Mouse (Mus musculus) thymus, adult 2 months (tissue): ENCODE measurements around the gene Qars. TPM values are rescaled to one million over a fixed set of nuclear protein-coding genes. Genes with fewer than 3 reads are reported as not detected.

Experiments
- DNase-seq: peaks from one replicate; pipeline ENCODE4 v3.0.0; 2021
- H3K27ac ChIP-seq: fragments of 200-500 bp; 2 replicates; pipeline ENCODE4 v1.5.1; 2012; ENCODE audit warnings: low read length, control low read depth; ENCODE audit not compliant: control insufficient read depth, insufficient read depth
- H3K27me3 ChIP-seq: fragments of 200-500 bp; 2 replicates; pipeline ENCODE4 v1.6.1; 2012; ENCODE audit warnings: mild to moderate bottlenecking, low read length, moderate library complexity, mixed read lengths; ENCODE audit not compliant: control insufficient read depth, insufficient read depth
- H3K36me3 ChIP-seq: fragments of 200-500 bp; 2 replicates; pipeline ENCODE4 v1.6.1; 2012; ENCODE audit warnings: mild to moderate bottlenecking, low read length, moderate library complexity; ENCODE audit not compliant: control insufficient read depth, insufficient read depth
- H3K4me1 ChIP-seq: fragments of 200-500 bp; replicated peaks from 2 replicates; pipeline ENCODE4 v1.6.1; 2012; ENCODE audit warnings: low read length; ENCODE audit not compliant: control insufficient read depth, insufficient read depth
- H3K4me3 ChIP-seq: fragments of 200-500 bp; 2 replicates; pipeline ENCODE4 v1.5.1; 2012; ENCODE audit warnings: mild to moderate bottlenecking, low read length, control low read depth, moderate library complexity; ENCODE audit not compliant: control insufficient read depth, insufficient read depth
- CTCF ChIP-seq: fragments of 200-500 bp; IDR thresholded peaks from 2 replicates; pipeline ENCODE4 v1.5.1; 2012; ENCODE audit warnings: mild to moderate bottlenecking, control low read depth, low read length, moderate library complexity, borderline replicate concordance; ENCODE audit not compliant: control insufficient read depth, poor library complexity, insufficient read depth; ENCODE audit errors: extremely low read depth
- POLR2A ChIP-seq: fragments of 200-500 bp; IDR thresholded peaks from 2 replicates; pipeline ENCODE4 v1.6.1; 2012; ENCODE audit warnings: mild to moderate bottlenecking, low read length, control low read depth, moderate library complexity; ENCODE audit not compliant: control insufficient read depth, poor library complexity, insufficient read depth; ENCODE audit errors: extremely low read depth
- whole genome bisulfite sequencing: fragments of 180-500 bp; shearing (Covaris S2); methylation state at CpG from one replicate; pipeline ENCODE4 v1.1.7; 2018; 5-methylcytosine and 5-hydroxymethylcytosine counted together
- polyA plus RNA-seq: library from polyadenylated mRNA; depleted of rRNA; stranded (reverse); fragments of >200 nt; gene quantifications from 2 replicates; pipeline ENCODE4 v1.2.3, GENCODE M21; 2012

The Qars gene
- polyA plus RNA-seq, 1 experiment = 382 TPM

DNA sequence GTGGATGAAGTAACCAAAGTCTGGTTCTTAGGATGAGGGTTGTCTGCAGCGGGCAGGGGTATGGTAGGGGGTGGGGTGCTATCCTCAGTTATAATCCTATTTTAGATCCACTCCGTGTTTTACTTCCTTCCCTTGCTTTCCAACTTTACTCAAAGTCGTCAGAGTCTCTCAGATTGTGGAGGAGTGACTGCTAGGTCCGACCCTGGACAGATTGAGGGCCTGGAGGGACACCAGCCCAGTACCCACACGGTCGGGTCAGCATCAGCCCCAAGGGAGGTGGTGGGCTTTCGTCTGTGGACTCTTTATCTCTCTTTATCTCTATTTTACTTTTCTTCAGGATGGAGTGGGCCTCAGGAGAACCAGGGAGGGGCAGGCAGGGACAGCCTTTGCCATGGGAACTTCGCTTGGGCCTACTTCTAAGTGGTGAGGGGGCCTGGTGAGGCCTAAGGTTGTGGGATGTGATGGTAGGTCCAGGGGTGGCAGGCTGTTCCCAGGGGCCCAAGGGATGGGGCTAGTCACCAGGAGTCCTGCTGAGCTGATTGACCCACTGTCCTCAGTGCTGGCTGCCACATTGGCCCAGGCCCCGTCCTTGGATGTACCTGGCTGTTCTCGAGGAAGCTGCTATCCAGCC is 27.7 kb upstream of the Qars start, which contains the start of gene Lamb2:
Gene Lamb2 (plus strand): TSS at position 16 of the 631 bp plus-strand sequence.
- no peak for DNase-seq
- peaks cover 11% of the 10 kb centered on the region for H3K4me1 ChIP-seq
- H3K36me3 ChIP-seq = no peaks in the 10 kb centered on the region
- 58% methylated on average over 10 of the region's 10 CpGs for WGBS
- TF ChIP-seq CTCF (no peak), POLR2A (no peak)
- H3K4me3 ChIP-seq = peak within 1 kb of the TSS; percentile 48
- H3K27me3 ChIP-seq = no peaks in the 10 kb centered on the region
- H3K27ac ChIP-seq = no peak within 1 kb of the TSS

GRCm38 (mm10) chr9:108480813-108481519 is 26.5 kb upstream of the Qars start:
- WGBS = 96% methylated on average over 28 of the region's 28 CpGs
- Histone ChIP-seq H3K4me1 (peaks cover 11% of the 10 kb centered on the region), H3K27me3 (no peaks in the 10 kb centered on the region), H3K27ac (no peak overlapping the region), H3K36me3 (no peaks in the 10 kb centered on the region), H3K4me3 (no peak overlapping the region)
- no peak for DNase-seq
- TF ChIP-seq POLR2A (no peak), CTCF (no peak)

- WGBS = 93% methylated on average over 19 of the region's 19 CpGs
- Histone ChIP-seq H3K4me1 (peaks cover 11% of the 10 kb centered on the region), H3K4me3 (no peak overlapping the region), H3K27me3 (no peaks in the 10 kb centered on the region), H3K27ac (no peak overlapping the region), H3K36me3 (no peaks in the 10 kb centered on the region)
- no peak for TF ChIP-seq POLR2A
- TF ChIP-seq CTCF = no peak
- DNase-seq = no peak
These were observed 25.8 kb upstream of the Qars start for GRCm38 (mm10) chr9:108481520-108482210.

- no peaks in the 10 kb centered on the region for H3K36me3 ChIP-seq
- TF ChIP-seq CTCF = no peak
- TF ChIP-seq POLR2A = no peak
- no peak for DNase-seq
- H3K4me1 ChIP-seq = peaks cover 11% of the 10 kb centered on the region
- no peaks in the 10 kb centered on the region for H3K27me3 ChIP-seq
- 97% methylated on average over 18 of the region's 18 CpGs for WGBS
- H3K27ac ChIP-seq = no peak overlapping the region
- H3K4me3 ChIP-seq = no peak overlapping the region
These were observed 24.3 kb upstream of the Qars start for GRCm38 (mm10) chr9:108483051-108483790.

- DNase-seq = no peak
- no peak for TF ChIP-seq POLR2A
- Histone ChIP-seq H3K27ac (no peak overlapping the region), H3K36me3 (no peaks in the 10 kb centered on the region), H3K27me3 (no peaks in the 10 kb centered on the region), H3K4me3 (no peak overlapping the region), H3K4me1 (peaks cover 8% of the 10 kb centered on the region)
- WGBS = 97% methylated on average over 15 of the region's 15 CpGs
These were observed 23.5 kb upstream of the Qars start for GRCm38 (mm10) chr9:108484021-108484420.

- Histone ChIP-seq H3K4me1 (peaks cover 13% of the 10 kb centered on the region), H3K27me3 (no peaks in the 10 kb centered on the region)
These were observed 22.1 kb upstream of the Qars start for GRCm38 (mm10) chr9:108485301-108485875.

More at GRCm38 (mm10) chr9:108485301-108485875, 22.1 kb upstream of the Qars start:
- Histone ChIP-seq H3K27ac (no peak overlapping the region), H3K4me3 (no peak overlapping the region), H3K36me3 (no peaks in the 10 kb centered on the region)
- WGBS = 97% methylated on average over 19 of the region's 19 CpGs
- no peak for TF ChIP-seq CTCF
- no peak for TF ChIP-seq POLR2A
- DNase-seq = no peak
